Mouse (Mus musculus): Measurements from ENCODE around the gene Pitpnm1.

Pitpnm1 gene

DNA sequence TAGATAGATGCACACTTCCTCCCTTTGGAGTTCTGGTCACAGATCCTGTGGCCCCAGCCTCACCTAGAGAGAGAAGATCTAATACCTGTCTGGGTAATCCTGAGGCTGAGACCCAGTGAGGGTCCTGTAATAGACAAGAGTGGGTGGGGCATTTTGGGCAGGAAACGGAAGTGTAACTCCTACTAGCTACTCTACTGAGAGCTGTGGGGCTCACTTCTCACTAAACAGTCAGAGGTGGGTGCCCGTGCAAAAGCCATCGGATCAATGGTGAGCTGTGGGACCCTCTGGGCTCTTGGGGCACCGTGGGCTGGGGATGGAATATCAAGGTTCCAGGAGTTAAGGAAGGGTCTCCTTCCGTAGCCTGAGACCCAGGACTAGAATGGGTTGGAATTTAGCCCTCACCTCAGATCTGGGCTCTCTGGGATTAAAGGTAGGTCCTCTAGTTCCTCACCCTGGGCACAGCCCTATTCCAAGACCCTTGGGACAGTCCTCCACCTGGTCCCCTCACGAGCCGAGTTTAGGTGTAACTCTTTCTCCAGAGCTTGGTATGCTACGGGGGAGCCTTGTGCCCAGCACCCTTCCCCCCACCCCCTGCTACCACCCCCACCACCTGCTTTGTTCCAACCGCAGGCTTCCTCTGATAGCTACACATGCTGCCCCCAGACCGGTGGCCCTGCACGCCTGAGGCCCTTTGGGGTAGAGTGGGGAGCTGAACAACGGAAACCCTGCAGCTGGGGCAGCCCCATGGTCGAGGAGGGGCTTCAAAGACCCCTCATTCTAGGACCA is 54.8 kb downstream of the Pitpnm1 start:
- no peak for DNase-seq (ENCODE audit: low spot score)

DNA sequence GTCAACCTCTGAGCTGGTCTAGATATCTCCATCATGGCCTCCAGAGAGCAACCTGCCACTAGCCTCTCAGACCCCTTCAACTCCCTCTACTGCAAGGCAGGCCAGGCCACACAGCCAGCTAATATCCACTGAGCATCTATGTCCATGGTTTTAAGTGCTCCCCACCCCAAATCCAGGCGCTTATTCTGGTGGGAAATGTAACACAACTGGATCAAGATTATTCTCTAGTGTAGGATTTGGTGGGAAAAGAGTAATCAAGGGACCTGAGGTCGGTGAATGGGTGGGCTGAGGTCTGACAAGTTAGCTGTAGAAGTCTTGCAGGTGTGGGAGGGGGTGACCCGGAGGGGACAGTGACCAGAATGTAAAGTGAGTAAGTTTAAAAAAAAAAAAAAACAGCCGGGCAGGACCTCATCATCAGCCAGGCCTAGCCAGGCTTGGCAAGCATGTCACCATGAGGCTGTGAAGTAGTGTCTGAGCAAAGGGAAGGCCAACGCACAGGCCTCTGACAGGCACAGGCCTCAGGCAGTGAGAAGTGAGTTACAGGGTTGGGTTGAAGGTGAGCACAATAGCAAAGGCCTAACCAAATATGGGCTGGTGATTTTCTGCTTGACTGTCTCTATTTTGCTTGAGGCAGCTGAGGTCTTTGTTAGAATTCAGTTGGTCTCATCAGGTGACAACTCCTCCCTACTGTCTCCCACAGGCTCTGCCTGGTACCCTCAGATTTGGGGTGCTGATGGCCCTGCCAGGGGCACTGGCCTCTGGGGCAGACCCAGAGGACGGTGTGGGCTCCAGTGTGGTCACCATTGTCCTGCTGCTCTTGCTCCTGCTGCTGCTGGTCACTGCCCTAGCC is 55.6 kb downstream of the Pitpnm1 start:
- no peak for DNase-seq (ENCODE audit: low spot score)

DNA sequence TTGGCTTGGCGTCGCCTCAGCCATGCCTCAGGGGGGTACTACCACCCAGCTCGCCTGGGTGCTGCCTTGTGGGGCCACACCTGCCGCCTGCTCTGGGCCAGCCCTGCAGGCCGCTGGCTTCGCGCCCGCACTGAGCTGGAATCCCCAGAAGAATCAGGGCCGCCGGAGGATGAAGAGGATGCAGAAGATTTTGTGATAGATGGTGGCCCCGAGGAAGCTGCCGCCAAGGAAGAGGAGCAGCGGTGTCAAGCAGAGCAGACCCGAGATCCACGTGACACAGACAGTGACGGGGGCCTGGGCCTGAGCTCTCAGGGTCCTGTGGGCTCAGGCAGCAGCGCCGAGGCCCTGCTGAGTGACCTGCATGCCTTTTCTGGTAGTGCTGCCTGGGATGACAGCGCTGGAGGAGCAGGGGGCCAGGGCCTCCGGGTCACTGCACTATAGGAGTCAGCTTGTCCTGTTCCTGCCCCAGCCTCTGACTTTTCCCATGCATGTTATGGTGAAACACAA is 56.3 kb downstream of the Pitpnm1 start:
- DNase-seq (ENCODE audit: low spot score), result no peak

DNA sequence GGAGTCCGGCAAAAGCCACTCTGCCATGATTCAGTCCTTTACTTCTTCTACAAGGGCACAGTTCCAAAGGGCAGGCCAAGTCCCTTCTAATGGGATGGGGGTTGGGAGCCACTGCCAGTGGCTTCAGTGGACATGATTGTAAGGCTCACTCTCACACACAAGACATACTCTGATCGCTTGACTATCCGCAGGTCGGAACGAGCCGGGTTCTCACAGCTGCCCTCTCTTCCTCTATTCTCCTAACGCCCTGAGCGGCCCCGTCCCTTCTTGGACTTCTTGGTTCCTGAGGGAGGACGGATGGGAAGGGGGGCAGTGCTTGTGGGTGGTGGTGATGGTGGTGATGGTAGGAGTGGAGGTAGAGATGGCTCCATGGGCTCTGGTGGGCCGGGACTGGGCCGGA is 57.0 kb downstream of the Pitpnm1 start:
- DNase-seq (ENCODE audit: low spot score), result no peak

DNA sequence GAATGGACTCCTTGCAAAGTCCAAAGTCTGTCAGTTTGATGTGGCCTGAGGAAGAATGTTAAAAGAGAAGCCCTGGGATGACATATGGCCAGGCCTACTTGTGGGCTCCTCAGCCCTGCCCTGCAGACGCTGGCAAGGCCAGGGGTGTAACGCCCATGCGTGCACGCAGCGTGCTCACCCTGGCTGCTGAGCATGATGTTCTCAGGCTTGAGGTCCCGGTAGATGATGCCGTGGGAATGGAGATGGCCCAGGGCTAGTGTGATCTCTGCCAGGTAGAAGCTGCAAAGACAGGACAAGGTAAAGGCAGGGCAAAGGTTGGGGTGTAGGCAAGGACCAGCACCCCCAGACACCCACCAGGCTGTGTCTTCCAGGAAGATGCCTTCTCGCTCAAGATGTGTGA is 59.3 kb downstream of the Pitpnm1 start:
- DNase-seq (ENCODE audit: low spot score), result no peak

DNA sequence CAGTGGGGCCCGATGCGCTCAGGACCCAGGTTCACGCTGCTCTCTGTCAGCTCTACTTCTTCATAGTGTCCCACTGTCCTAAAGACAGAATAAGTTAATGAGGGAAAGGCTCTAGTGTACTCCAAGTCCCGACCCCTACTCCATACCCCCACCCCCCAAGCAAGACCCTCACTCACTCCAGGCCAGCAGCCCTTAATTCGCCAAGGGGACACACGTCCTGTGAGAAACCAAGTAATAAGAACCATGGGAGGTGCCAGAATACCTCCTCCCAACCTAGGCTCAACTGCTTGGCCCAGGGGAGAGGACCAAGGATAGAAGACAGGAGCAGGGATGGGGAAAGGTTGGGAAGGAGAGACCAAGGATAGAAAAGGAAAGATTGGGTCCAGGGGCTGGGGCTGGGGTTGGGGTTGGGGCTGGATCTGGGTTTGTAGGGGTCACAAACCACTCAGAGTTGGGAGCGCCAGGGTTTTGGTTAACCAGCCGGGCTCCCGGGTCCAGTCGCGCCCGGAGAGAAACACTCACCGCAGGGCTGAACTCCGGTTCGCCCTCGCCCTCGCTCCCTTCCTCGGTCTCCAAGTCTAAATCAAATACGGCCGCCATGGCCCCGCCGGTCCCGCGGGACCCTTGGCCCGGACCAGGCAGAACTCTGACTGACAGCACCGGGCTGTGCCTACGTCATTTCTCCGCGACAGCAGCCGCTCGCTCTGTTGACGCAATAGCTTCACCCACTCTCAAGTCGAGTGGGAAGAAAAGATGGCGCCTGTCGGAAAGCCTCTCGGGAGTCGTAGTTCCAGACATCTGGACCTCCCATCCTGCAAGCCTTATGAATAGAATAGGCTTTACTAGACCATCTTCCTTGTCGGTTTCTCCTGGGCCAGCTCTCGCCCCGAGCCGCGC is 63.1 kb downstream of the Pitpnm1 start, which contains the start of gene Rps6kb2:
Rps6kb2 (minus strand) TSS at position 709 of the 897 bp plus-strand sequence.
- peak; percentile 95 for DNase-seq (ENCODE audit: low spot score)

DNA sequence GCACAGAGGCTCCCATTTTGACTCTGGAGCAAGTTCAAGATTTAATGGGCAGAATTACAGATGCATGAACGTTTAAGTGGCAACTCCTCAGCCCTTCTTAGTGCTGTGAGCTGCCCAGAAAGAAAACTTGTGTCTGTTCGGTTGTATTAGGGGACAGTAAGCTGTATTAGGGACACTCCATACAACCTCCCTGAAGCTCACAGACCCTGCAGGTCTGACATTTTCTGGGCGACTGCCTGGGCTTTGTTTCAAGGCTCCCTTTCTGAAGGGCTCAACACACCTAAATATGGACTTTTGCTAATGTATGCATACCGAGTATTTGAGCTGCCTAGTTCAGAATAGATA is 63.7 kb downstream of the Pitpnm1 start:
- no peak for DNase-seq (ENCODE audit: low spot score)

Data from c-Kit-positive CD71-positive TER-119-positive erythroid progenitor cells, embryonic 14.5 days (primary cell).